Mouse (Mus musculus): ENCODE data around the gene Palm3. TPM values are rescaled to one million over a fixed set of nuclear protein-coding genes. Genes with fewer than 3 reads are reported as not detected.

The Palm3 gene
- total RNA-seq, 2 experiments from 2014 or later = not detected

DNA sequence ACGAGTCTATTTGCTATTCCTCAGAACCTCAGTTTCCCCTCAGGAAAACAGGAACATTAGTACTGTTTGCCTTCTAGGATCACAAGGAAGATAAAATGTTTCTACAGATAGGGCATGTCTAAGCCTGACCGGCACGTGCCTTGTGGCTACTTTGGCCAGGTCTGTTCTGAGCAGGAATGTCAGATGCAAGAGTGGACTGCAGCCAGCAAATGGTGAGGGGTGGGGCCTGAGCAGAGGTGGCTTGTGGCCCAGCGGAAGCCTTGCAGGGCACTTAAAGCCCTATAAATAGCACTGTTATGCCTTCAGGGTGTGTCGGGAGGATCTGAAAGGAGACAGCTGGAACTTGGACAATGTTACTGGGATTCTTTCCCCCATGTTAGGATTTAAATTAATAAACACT, 1.8 kb downstream of the Palm3 start:
- no peak for ATAC-seq (ENCODE audit: poor library complexity, severe bottlenecking)

DNA sequence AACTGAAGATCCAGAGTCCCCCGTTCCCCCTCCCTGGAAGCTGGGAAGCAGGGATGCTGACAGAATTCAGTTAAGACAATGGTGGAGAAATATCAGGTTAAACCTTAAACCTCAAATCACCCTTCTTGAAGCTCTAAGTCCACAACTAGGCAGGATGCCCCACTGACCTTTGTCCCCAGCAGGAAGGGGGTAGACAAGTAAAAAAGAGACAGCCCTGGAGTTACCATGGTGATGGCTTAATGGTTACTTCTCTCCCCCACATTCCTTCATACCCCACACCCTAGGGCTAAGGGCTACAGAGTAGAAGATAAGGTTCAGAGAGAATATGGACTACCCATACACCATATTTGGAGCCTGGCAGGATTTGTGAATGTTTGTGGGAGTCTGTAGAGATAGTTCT, 2.4 kb downstream of the Palm3 start:
- ATAC-seq (ENCODE audit: poor library complexity, severe bottlenecking) = no peak

DNA sequence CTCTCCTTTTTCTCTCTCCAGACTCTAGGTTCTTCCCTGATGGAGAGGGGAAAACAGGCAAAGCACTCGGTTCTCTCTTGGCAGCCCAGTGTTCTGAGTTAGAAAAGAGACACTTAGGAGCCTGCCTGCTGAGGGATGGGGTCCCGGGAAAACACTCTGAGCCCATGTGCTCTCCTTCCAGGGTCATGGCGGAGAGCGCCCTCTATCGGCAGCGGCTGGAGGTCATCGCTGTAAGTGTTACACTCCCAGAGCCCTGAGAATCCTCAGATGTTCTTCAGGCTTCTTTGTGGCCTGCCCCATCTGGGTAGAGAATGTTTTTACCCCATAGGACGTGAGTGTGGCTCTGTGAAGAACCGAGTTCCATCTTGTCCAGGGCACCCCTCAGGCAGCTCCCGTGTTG, 2.9 kb downstream of the Palm3 start:
- peak; percentile 53; the same call in 1 of the 2 replicates for ATAC-seq (ENCODE audit: poor library complexity, severe bottlenecking)

DNA sequence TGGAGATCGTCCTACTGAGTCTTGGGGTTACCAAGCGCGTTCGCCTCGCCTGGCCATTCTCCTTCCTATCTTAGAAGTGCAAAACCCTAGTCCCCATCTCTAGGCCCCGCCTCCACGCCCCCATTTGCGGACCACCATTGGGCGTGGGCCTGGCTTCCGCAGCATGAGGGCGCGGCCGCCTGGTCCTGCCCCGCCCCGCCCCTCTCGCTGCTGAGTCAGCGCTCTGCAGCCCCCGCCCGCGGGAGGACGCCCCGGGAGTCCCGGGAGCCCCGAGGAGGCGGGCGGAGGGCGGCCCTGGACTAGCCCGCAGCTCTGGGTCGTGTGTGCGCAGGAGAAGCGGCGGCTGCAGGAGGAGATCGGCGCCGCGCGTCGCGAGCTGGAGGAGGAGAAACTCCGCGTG, 4.6 kb downstream of the Palm3 start:
- peak; percentile 68 for ATAC-seq (ENCODE audit: poor library complexity, severe bottlenecking)

DNA sequence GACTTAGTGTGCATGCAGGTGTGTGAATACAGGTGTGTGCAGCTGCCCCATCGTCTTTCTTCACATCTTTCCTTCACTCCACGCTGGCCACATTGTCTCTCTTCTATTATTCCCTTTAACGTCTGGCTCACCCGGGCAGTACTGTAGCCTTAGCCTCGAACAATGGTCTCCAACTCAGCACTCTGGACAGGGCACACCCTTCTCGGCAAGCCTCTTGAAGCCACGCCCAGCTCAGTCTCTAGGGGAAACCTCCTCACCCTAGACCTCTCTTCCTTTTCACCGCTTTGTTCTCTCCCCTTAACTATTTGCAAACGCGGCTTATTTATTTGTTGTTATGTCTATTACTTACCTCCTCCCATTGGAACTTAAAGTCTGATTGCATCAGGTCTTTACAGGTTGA, 6.2 kb downstream of the Palm3 start:
- ATAC-seq (ENCODE audit: poor library complexity, severe bottlenecking) = no peak

DNA sequence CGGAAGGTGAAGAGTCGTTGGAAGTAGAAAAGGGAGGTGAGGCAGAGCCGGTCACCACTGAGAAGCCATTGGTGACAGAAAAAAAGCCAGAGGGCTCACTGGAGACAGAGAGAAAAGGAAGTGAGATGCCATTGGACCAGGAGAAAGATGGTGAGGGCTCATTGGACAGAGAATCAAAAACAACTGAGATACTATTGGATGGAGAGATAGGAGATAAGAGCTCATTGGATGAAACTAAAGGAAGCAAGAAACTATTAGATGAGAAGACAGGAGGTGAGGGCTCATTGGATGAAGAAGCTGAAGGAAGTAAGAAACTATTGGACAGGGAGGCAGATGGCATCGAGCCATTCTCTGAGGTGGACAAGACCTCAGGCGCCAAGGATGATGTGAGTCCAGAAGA, 8.0 kb downstream of the Palm3 start:
- no peak for ATAC-seq (ENCODE audit: poor library complexity, severe bottlenecking)

DNA sequence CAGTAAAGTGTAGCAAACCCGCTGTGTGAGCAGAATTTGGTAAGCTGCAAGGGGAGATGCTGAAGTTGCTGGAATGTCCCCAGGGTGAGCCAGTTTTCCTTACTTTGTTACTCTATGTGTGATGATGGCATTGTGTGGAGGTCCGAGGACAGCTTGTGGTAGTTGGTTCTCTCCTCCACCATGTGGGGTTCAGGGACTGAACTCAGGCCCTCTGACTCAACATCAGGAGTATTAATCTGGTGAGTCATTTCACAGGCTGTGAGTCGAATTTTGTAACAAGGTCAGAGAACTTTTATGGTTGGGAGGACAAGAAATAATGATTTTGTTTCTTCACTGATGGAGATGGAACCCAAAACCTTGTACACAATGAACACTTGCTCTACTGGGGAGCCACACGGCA, 11.5 kb downstream of the Palm3 start:
- ATAC-seq (ENCODE audit: poor library complexity, severe bottlenecking) = no peak

DNA sequence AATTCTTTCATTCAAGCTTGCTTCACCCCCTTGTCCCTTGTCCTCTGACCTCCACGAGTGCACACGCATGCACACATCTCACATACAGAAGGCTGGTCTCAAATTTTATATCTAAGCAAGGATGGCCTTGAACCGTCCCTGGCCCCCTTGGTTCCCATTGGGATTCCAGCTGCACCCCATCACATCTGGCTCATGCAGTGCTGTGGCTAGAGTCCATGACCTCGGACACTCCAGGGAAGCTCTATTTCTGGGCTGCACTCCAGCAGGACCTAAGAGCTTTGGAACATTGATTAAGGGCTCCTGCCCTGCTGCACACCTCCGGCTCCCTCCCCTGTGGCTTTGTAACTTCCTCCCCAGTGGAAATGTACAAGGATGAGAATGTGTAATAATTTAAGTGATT, 16.7 kb downstream of the Palm3 start:
- no peak for ATAC-seq (ENCODE audit: poor library complexity, severe bottlenecking)

DNA sequence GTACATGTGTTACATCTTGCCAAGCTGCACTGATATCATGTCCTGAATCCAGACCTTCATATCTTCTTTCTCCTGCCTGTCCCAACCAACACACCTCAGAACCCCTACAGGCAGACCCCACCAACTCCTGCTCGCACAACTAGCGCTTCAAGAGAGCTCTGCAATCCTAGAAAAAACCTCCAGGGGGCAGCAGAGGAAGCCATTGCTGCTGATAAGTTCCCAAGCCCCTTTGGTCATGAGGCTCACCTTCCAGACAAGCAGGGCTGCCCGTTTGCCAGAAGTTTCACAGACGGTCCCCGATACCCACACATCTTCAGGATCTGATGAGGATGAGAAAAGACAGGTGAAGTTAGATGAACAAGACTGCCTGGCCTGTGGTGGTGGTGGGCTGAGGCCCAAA, 17.8 kb downstream of the Palm3 start:
- ATAC-seq (ENCODE audit: poor library complexity, severe bottlenecking) = peak; percentile 64

DNA sequence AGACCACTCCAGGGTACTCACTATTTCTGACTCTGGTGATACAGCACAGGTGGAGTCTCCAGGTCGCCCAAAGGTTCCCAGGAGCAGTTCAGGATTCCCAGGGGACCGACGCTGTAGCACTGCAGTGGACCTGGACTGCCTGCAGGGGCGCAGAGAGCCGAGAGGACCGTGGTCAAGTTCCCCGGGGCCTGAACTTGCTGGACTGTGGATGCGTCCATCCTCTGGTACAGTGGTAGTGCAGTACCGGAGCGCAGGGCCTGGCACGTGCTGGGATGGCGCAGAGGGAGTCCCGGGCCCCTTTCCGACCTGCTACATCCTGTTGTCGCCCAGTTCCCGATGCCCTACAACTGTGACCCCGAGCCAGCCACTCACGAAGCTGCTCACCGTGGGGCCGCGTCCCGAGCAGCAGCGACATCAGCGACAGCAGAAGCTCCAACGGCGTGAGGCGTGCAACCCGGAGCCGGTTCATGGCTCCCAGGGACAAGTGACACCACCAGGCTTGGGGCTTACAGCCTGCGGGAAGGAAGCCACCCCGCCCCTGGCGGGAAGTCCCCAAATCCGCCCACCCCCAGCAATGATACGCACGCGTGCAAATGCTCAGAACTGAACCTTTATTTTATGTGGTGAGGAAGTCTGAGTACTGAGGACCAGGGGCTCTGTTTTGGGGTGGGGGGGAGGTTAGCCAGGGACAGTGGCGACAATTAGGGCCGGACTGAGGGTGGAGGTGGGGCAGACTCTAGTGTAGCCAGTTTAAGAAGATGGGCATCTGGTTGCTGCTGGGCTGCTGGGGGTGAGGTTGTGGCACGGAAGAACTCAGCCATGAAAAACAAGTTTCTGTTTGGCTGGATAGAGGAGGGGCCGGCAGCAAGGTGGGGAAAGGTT, 21.0 kb downstream of the Palm3 start, which contains the start of gene Il27ra:
Il27ra (minus strand) TSS at position 524 of the 882 bp plus-strand sequence.
- peak; percentile 89 for ATAC-seq (ENCODE audit: poor library complexity, severe bottlenecking)

DNA sequence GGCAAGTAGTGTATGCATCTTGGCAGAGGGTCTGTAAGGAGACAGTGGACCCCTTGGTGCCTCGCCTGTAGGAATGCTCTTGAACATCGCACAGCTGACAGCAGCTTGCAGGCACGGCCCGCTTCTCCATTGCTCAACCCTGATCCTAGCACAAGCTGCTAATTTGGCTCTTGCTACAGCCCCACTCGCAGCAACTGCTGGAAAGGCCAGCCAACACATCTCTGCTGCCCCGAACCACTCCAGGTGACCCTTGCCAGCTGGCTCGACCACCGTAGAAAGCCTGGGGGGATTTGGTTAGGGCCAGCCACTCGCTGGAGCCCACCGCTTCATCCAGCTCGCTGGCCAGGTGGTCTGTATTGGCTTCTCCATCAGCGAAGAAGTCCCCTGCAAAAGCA, 21.7 kb downstream of the Palm3 start:
- ATAC-seq (ENCODE audit: poor library complexity, severe bottlenecking) = no peak

DNA sequence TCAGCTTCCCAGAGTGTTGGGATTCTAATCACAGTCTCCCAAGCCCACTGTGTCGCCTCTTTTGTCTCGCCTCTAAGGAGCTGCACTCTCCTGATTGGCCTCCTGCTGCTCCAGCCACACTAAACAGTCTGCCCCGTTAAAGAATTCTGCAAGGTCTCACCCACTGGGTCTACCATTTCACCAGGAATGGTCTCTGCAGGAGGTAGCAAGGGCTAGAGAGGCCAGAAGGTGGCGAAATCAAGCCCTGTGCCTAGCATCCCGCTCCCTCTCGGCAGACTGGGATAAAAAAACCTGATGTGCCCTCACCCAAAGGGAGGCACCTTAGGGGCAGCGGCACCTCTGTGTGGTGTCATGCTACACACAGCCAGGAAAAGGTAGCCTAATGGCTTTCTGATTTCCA, 22.8 kb downstream of the Palm3 start:
- no peak for ATAC-seq (ENCODE audit: poor library complexity, severe bottlenecking)

DNA sequence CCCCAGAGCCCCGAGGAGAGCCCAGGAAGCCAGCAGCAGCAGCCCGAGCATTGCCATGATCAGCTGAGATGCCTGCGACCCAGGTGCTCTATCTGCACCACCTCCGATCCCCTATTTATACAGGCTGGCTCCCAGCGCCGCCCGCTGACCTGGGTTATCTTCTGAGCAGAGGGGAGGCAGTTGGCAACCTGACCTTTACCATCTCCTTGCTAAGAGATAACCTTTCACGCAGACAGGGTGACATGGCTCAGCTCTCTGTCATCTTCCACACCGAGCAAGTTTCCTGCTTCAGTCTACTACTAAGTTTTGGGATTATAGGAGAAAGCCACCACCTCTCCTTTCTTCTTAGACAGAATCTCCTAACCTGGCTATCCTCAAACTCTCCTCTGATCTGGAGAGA, 23.6 kb downstream of the Palm3 start, which contains the start of gene Rln3:
Rln3 (minus strand) TSS at position 101 of the 400 bp plus-strand sequence.
- no peak for ATAC-seq (ENCODE audit: poor library complexity, severe bottlenecking)

DNA sequence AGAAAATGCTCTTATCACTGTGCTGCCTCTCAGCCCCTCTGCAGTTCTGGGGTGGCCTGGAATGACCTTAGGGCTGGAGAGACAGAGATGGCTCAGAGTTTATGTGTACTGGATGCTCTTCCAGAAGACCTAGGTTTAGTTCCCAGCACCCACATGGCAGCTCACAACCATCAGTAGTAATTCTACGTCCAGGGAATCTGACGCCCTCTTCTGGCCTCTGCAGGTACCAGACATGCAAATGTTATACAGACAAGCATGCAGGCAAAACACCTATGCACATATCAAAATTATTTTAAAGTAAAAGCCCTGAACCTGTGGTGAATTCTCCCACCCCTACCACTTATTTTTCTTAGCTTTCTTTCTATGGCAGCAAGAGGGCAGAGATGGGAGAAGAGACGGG, 25.2 kb downstream of the Palm3 start:
- ATAC-seq (ENCODE audit: poor library complexity, severe bottlenecking) = no peak

DNA sequence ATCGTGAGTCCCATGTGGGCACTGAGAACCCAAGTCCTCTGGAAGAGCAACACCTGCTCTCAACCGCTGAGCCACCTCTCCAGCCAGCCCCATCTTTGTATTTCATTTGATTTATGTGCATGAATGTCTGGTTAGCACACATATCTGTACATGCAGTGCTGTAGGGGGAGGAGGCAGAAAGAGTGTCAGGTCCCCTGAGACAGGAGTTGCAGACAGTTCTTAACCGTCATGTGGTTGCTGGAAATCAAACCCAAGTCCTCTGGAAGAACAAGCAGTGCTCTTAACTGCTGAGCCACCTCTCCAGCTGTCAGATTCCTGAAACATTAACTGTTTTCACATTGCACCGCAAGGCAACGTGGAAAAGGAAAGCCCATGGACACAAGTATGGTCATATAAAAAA, 26.9 kb downstream of the Palm3 start:
- ATAC-seq (ENCODE audit: poor library complexity, severe bottlenecking) = no peak

DNA sequence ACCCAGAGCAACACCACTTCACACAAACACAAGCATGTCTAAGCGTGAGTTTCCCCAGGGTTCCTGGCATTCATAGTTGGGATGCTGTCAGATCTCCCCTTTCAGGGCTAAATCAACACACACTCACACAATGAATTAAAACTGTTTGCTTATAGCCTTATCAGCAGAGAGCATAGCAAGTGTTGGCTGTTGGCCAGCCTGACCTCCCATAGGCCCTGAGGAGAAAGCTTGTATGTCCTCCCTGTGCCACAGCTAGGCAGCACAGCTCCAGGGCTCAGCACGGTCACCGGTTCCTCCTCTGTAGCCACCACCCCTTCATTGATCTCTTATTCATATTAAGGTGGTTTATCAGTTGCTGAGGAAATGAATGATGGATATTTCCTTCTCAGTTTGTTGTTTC, 31.5 kb downstream of the Palm3 start:
- ATAC-seq (ENCODE audit: poor library complexity, severe bottlenecking) = no peak

DNA sequence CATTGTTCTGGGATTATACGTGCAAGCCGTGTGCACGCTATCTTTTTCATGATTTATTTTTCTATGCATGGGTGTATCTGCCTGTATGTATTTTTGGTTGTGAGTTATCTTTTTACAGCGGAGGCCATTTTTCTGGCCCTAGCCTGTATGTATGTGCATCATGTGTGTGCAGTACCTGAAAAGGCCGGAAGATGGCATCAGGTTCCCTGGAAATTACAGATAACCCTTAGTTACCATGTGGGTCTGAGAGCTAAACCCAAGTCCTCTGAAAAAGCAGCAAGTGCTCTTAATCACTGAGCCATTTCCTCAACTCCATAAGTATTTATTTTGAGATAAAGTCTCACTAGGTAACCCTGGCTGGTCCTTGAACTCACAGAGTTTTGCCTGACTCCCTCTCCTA, 32.0 kb downstream of the Palm3 start:
- ATAC-seq (ENCODE audit: poor library complexity, severe bottlenecking) = no peak

DNA sequence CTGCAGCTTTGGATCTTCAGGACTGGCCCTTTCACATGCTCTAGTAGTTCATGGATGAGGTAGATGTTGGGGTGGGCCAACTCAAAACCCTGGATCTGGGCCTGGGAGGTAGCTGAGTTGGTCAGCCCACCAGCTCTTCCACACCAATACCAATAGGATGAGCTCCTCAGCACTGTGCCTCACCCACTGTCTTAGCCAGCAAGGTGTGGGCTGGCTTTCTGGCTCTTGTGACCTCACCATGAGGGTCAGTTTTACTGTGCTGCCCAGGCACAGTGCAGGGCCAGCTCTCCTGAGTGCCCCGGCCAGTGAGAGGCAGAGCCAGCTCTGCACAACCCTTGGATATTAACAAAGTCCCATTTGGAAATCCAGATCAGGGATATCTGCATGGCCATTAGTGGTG, 36.6 kb downstream of the Palm3 start:
- no peak for ATAC-seq (ENCODE audit: poor library complexity, severe bottlenecking)

DNA sequence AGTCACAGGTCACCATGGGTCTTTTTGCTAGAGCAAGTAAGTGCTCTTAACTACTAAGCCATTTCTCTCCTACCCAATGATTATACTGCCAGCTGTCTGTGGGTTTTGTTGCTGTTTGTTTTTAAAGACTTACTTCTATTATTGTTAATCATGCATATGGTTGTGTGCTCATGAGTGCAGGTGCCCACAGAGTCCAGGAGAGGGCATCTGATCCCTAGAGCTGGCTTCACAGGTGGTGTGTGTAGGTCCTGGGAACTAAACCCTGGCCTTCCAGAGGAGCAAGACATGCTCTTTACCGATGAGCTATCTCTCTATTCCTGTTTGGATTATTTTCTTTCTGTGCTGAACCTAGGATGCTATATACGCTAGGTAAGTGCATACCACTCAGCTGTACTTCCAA, 38.0 kb downstream of the Palm3 start:
- no peak for ATAC-seq (ENCODE audit: poor library complexity, severe bottlenecking)

DNA sequence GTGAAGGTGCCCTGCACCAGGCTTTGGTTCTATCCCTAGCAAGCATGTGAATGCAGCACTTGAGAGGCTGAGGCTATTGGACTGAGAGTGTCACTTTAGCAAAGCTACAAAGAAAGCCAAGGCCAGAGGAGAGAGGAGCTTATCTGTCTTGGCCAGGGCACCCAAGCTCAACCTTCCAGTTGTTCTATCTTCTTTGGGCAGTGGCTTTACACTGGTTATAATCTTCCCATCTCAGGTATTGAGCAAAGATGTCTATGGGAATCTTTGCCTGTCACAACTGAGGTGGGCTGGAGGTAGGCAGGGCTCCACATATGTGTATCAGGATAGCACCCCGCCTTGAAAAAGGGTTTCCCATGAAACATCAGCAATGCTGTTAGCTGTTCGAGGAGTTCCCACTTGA, 39.0 kb downstream of the Palm3 start:
- no peak for ATAC-seq (ENCODE audit: poor library complexity, severe bottlenecking)

DNA sequence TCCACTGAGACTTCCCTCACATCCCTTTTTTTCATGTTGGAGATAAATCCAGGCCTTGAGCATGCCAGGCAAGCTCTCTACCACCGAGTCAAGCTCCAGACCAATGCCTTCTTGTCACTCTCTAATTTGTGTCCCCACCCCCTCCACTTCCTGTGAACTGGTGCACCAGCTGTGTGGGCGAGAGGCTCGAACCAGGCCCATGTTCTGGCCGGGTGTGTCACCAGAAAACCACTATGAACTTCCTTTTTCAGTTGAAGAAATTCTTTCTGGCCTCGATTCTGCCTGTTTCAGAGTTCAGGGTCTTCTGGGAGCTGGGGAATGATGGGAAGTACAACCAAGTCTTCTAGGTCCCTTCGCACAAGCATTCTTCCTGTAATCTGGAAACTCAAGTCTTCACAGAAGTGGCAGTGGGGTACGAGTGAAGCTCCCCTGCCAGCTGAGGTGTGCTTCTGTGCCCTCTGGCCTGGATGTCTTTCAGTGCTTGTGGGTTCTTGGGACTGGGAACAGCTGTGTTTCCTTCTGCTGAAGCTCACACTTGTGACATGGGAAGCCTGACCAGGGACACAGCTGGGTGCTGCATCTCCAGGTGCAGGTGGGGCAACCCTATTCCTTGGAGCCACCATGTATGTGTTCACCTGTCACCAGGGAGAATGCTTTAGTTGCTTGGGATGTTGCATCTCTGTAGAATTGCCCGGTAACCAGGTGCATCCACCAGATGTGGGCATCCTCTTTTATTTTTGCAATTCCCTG, 42.8 kb downstream of the Palm3 start:
- ATAC-seq (ENCODE audit: poor library complexity, severe bottlenecking) = peak; percentile 10; the same call in 1 of the 2 replicates

DNA sequence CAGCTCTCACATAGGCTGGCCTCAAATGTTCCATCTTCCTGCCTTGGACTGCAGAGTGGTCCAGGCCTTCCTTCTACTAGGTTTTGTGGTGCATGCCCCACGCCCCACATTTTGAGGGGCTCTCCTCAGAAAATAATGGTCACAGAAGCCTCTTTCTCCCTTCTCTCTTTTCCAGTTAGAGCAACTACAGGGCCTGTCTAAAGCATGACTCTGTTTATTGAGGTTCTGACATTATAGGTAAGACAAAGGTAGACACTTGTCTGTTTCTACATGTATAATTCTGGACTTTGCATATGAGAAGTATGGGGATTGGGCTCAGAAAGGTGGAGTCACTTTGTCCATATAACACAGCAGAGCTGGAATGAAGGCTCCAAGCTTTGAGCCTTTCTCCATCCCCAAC, 43.8 kb downstream of the Palm3 start, which contains the start of gene Gm10643:
Gm10643 (minus strand) TSS at position 101 of the 400 bp plus-strand sequence.
- ATAC-seq (ENCODE audit: poor library complexity, severe bottlenecking) = no peak
